Mouse (Mus musculus) bone marrow macrophage, adult 2 months (primary cell): Measurements from ENCODE around the gene Chrm1. TPM values are rescaled to one million over a fixed set of nuclear protein-coding genes. Genes with fewer than 3 reads are reported as not detected.
"Not testable (repeated sequence)": the region's sequence is repeated elsewhere in the genome, so short reads cannot be mapped to it uniquely, and the experiment has no call there.

ENCODE experiments used
- H3K27ac ChIP-seq: 2 replicates; pipeline ENCODE4 v1.5.1; 2012; ENCODE audit warnings: low read depth, low read length; ENCODE audit not compliant: insufficient read depth
- H3K4me1 ChIP-seq: 2 replicates; pipeline ENCODE4 v1.6.1; 2012; ENCODE audit warnings: low read length; ENCODE audit not compliant: control insufficient read depth, insufficient read depth
- H3K4me3 ChIP-seq: 2 replicates; pipeline ENCODE4 v1.5.1; 2012; ENCODE audit warnings: mild to moderate bottlenecking, low read length, moderate library complexity; ENCODE audit not compliant: insufficient read depth
- CTCF ChIP-seq: IDR thresholded peaks from 2 replicates; pipeline ENCODE4 v1.5.1; 2012; ENCODE audit warnings: low read depth, mild to moderate bottlenecking, low read length, moderate library complexity
- POLR2A ChIP-seq: IDR thresholded peaks from 2 replicates; pipeline ENCODE4 v1.6.1; 2012; ENCODE audit warnings: mild to moderate bottlenecking, low read depth, low read length, borderline replicate concordance
- polyA plus RNA-seq: library from polyadenylated mRNA; stranded (reverse); fragments of >200 nt; gene quantifications from 2 replicates; pipeline ENCODE4 v1.2.4, GENCODE M21; 2012; ENCODE audit not compliant: missing spikeins, insufficient read depth, insufficient read length

Gene Chrm1
- polyA plus RNA-seq, 1 experiment: not detected

DNA sequence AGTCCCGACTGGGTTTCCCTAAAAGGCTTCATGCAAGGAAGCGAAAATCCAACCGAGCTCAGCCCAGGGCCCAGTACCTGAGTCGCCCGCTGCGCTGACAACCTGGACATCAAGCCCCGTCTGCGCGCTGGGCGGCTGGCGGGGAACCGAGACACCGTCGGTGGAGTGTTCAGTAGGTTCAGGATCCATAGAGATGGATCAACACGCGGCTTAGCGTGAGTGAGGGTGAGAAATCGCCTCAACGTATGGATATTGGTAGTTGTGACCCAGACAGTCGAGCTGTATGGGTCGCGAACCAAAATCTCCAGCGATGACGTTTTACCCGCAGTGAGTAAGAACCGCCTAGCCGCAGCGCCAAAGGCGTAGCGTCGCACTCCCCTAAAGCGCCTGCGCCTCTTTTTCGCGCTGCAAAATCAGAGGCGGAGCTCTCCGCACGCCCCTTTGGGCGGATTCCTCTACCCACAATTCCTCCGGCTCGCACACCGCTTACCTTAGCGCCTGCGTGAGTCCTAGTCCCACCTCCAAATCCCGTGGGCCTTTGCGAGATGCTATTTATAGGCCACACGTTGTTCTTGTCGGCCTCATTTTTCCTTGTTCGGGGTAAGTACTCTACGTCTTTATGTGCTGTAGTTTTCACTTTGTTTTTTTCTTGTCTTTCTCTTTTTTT lies 59.5 kb downstream of the Chrm1 start, which contains the start of gene Slc3a2:
Slc3a2 (minus strand) TSS at position 463 of the 667 bp plus-strand sequence.
- Histone ChIP-seq H3K27ac (peak within 1 kb of the TSS; percentile 92), H3K4me1 (peaks cover 9% of the 10 kb centered on the region), H3K4me3 (peak within 1 kb of the TSS; percentile 80)
- TF ChIP-seq POLR2A: no peak
- no peak for TF ChIP-seq CTCF

DNA sequence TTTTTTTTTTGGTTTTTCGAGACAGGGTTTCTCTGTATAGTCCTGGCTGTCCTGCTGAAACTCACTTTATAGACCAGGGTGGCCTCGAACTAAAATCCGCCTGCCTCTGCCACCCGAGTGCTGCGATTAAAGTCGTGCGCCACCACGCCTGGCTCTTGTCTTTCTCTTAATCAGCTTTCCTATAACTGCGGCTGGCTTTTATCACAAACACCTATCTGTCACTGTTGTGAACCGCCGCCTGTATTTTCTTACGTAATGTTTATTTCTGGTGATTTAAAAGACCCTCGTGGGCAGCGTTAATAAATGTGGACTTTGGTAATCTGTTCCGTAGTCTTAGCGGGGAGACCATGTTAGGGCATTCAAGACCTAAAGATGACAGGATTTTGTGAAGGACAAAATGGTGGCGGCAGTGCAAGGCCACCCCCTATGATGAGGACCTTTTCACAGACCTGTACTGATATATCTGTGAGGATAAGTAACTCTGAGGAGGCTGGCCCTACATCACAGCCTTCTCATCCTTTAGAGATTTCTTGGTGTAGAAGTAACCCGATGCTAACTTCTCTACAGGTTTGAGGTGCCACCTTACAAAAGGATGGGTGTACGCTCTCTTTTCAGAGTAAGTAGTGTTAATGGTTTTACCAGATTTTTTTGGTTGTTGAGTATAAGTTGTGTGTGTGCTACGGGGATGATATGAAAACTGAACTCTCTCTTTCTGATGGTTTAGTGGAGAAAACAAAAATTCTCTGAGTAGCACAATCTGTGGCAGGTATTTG lies 60.2 kb downstream of the Chrm1 start:
- Histone ChIP-seq H3K4me3 (peak overlapping the region; percentile 80), H3K4me1 (peaks cover 9% of the 10 kb centered on the region), H3K27ac (peak overlapping the region; percentile 72)
- TF ChIP-seq POLR2A (no peak), CTCF (no peak)

- H3K27ac ChIP-seq: peak overlapping the region; percentile 72
- TF ChIP-seq CTCF: no peak
- no peak for TF ChIP-seq POLR2A
- peaks cover 9% of the 10 kb centered on the region for H3K4me1 ChIP-seq
- peak overlapping the region; percentile 80 for H3K4me3 ChIP-seq
Observed at GRCm38 (mm10) chr19:8724392-8724791, 60.8 kb downstream of the Chrm1 start.

- H3K27ac ChIP-seq: 0 out of 2 replicates have a peak overlapping the region, but pooled peaks have one; percentile 8
- no peak for TF ChIP-seq CTCF
- no peak for TF ChIP-seq POLR2A
Observed at GRCm38 (mm10) chr19:8725081-8725613, 61.6 kb downstream of the Chrm1 start.

DNA sequence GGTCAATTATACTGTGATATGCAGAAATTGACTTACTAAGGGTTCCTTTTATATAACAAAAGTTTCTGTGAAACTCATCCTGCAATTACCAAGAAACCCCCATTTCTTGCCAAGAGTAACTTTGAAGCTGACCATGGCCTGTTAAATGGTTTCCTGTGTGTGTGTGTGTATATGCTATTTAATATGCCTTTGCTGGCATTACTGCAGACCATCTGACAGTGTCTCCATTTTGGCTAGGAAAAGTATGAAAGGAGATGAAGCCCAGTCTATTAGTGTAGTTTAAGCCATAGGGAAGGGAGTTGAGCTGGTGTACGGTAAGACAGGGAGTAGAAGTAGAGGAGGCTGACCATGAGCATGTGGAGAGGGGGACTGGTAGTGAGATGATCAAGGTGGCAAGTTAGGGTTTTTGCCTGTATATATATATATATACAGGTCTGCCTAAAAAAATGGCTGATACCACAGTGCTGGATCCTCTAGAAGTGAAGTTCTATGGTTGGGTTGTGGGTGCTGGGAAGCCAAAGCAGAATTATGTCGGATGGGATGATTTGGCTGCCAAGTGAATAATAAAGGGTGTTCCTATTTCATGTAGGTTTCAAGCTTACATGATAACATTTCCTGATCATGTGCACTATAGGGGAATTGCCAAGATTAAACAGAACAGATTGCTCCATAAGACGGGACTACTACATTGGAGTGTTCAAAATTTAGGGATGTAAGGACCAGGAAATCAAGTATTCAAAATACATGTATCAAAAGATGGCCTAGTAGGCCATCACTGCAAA lies 63.2 kb downstream of the Chrm1 start:
- TF ChIP-seq POLR2A (no peak), CTCF (no peak)
- Histone ChIP-seq H3K4me1 (peaks cover 4% of the 10 kb centered on the region), H3K27ac (no peak overlapping the region), H3K4me3 (no peak overlapping the region)

More at GRCm38 (mm10) chr19:8725081-8725613, 61.6 kb downstream of the Chrm1 start:
- Histone ChIP-seq H3K4me1 (peaks cover 9% of the 10 kb centered on the region), H3K4me3 (peak overlapping the region; percentile 80)

DNA sequence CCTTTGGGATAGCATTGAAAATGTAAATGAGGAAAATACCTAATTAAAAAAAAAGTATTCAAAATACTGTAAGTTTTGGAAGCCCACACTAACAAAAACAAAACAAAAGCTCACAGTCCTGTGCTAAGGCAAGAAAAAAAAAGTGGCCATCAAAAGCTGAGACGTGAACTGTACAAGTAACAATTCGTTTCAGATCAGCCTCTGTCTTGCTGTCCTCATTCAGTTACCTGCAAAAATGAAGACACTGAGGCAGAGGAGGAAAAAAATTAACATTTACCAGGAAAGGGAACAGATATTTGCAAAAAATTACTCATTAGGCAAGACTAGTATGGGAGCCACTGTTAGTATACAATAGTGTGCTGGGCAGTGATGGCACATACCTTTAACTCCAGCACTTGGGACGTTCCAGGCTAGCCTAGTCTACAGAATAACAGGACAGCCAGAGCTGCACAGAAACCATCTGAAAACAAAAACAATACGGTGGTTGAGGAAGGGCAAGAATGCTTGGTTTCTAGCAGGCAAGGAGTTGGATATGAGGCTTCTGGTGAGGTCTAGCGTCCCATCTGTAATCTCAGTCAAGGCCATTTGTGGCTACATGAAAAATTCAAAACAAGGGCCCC lies 64.0 kb downstream of the Chrm1 start:
- H3K4me3 ChIP-seq: no peak overlapping the region
- H3K4me1 ChIP-seq: peaks cover 4% of the 10 kb centered on the region
- H3K27ac ChIP-seq: no peak overlapping the region
- TF ChIP-seq CTCF (no peak), POLR2A (no peak)

DNA sequence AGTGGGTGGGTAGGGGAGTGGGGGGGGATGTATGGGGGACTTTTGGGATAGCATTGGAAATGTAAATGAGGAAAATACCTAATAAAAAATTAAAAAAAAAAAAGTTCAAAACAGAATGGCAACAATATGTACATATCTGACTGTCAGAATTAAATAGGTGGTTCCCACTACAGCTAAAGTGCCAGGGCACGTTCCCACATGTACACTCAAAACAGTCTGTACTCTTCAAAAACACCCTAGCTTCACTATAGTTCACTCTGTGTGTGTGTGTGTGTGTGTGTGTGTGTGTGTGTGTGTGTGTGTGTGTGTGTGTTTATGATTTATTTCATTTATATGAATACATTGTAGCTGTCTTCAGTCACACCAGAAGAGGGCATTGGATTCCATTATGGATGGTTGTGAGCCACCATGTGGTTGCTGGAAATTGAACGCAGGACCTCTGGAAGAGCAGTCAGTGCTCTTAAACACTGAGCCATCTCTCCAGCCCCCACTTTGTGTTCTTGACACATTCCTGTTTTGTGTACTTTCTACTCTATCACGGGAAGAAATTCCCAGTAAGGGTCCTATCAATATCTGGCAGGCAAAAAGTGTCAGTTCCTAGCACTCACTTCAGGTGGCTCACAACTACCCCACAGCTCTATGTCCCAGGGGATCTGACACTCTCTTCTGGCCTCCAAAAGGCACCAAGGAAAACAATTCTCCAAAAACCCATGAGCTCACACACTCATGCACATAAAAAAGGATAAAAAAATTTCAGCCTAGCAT lies 64.9 kb downstream of the Chrm1 start:
- H3K4me3 ChIP-seq, H3K27ac ChIP-seq, H3K4me1 ChIP-seq: not testable (repeated sequence)

Other genes starting within 250 kb of the Chrm1 start
- gene Slc22a8, start 72.5 kb upstream of the Chrm1 start, polyA plus RNA-seq: not detected in 2 replicates
- gene Slc22a6, start 45.8 kb upstream of the Chrm1 start, polyA plus RNA-seq: not detected in 2 replicates
- 160 and 172 TPM in 2 replicates for gene Slc3a2, start 59.6 kb downstream of the Chrm1 start, polyA plus RNA-seq
- gene Wdr74, start 72.0 kb downstream of the Chrm1 start, polyA plus RNA-seq: 22.2 and 25.8 TPM in 2 replicates
- gene 1700092M07Rik, start 76.9 kb downstream of the Chrm1 start, polyA plus RNA-seq: not detected in 2 replicates
- gene Stx5a, start 77.6 kb downstream of the Chrm1 start, polyA plus RNA-seq: 84.2 and 100 TPM in 2 replicates
- gene Nxf1, start 93.3 kb downstream of the Chrm1 start, polyA plus RNA-seq: 142 and 162 TPM in 2 replicates
- gene Tmem223, start 107.2 kb downstream of the Chrm1 start, polyA plus RNA-seq: 28.3 and 34.4 TPM in 2 replicates
- gene Tmem179b, start 110.7 kb downstream of the Chrm1 start, polyA plus RNA-seq: 147 and 148 TPM in 2 replicates
- gene Taf6l, start 122.6 kb downstream of the Chrm1 start, polyA plus RNA-seq: 14.8 and 18.1 TPM in 2 replicates
- gene Polr2g, start 134.8 kb downstream of the Chrm1 start, polyA plus RNA-seq: 62.4 and 62.5 TPM in 2 replicates
- gene Zbtb3, start 138.8 kb downstream of the Chrm1 start, polyA plus RNA-seq: 2.0 and 2.4 TPM in 2 replicates
- 37.6 and 38.7 TPM in 2 replicates for gene Ttc9c, start 155.5 kb downstream of the Chrm1 start, polyA plus RNA-seq
- 94.2 and 102 TPM in 2 replicates for gene Hnrnpul2, start 156.2 kb downstream of the Chrm1 start, polyA plus RNA-seq
- gene AC129217.1, start 166.0 kb downstream of the Chrm1 start, polyA plus RNA-seq: 45.4 and 59.2 TPM in 2 replicates
- 77.4 and 81.8 TPM in 2 replicates for gene Bscl2, start 173.7 kb downstream of the Chrm1 start, polyA plus RNA-seq
- not detected in 2 replicates for gene Gng3, start 175.4 kb downstream of the Chrm1 start, polyA plus RNA-seq
- not detected in 2 replicates for gene Lrrn4cl, start 187.0 kb downstream of the Chrm1 start, polyA plus RNA-seq
- gene Ubxn1, start 207.7 kb downstream of the Chrm1 start, polyA plus RNA-seq: 193 and 215 TPM in 2 replicates
- gene Uqcc3, start 217.1 kb downstream of the Chrm1 start, polyA plus RNA-seq: 37.2 and 40.9 TPM in 2 replicates
- 12.6 and 13.7 TPM in 2 replicates for gene Lbhd1, start 219.9 kb downstream of the Chrm1 start, polyA plus RNA-seq
- gene Gm49403, start 220.1 kb downstream of the Chrm1 start, polyA plus RNA-seq: not detected in 2 replicates
- 40.1 and 43.1 TPM in 2 replicates for gene 1810009A15Rik, start 225.1 kb downstream of the Chrm1 start, polyA plus RNA-seq
- gene Gm49416, start 225.1 kb downstream of the Chrm1 start, polyA plus RNA-seq: 4.9 TPM in 1 of 2 replicates, not detected in the other
- 11.5 and 11.8 TPM in 2 replicates for gene Ints5, start 229.2 kb downstream of the Chrm1 start, polyA plus RNA-seq
- 82.5 and 91.3 TPM in 2 replicates for gene Ganab, start 234.3 kb downstream of the Chrm1 start, polyA plus RNA-seq